Mouse (Mus musculus) fat pad, adult 2 months (tissue): ENCODE data around the gene Rnf123.

ENCODE experiments used
- DNase-seq: peaks from one replicate; pipeline ENCODE4 v3.0.0-alpha.2; 2011; ENCODE audit warnings: low read depth, low spot score; ENCODE audit errors: extremely low read depth

Gene Rnf123

DNA sequence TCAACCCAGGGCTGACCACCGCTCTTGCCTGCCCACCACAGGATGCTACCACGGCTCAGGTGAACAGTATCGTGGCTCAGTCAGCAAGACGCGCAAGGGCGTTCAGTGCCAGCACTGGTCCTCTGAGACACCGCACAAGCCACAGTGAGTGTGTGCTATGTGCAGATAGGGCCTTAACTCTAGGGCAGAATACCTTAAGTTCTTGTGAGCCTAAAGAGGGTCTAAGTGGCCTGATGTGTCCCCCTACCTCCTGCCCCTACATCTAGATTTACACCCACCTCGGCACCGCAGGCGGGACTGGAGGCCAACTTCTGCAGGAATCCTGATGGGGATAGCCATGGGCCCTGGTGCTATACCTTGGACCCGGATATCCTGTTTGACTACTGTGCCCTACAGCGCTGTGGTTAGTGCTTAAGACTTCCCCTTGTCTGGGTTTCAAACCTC is at the start of gene Rnf123:
TSS of gene Rnf123 (minus strand) at position 359 of the 444 bp plus-strand sequence.
- no peak for DNase-seq

GRCm38 (mm10) chr9:108132373-108132772 is 49.2 kb upstream of the Rnf123 start:
- DNase-seq: no peak

DNA sequence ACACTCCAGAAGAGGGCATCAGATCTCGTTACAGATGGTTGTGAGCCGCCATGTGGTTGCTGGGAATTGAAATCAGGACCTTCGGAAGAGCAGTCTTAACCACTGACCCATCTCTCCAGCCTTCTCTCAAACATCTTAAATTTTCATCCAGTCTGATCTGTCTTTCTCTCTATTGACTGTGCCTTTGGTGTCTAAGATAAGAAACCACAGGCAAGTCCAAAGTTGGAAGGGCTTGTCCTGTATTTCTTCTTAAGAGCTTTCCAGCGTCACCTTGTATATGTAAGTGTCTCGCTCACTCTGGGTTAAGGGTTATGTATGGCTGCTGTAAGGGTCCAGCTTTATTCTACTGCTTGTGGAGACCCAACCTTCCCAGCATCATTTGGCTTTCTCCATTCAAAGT is 48.4 kb upstream of the Rnf123 start:
- no peak for DNase-seq

DNA sequence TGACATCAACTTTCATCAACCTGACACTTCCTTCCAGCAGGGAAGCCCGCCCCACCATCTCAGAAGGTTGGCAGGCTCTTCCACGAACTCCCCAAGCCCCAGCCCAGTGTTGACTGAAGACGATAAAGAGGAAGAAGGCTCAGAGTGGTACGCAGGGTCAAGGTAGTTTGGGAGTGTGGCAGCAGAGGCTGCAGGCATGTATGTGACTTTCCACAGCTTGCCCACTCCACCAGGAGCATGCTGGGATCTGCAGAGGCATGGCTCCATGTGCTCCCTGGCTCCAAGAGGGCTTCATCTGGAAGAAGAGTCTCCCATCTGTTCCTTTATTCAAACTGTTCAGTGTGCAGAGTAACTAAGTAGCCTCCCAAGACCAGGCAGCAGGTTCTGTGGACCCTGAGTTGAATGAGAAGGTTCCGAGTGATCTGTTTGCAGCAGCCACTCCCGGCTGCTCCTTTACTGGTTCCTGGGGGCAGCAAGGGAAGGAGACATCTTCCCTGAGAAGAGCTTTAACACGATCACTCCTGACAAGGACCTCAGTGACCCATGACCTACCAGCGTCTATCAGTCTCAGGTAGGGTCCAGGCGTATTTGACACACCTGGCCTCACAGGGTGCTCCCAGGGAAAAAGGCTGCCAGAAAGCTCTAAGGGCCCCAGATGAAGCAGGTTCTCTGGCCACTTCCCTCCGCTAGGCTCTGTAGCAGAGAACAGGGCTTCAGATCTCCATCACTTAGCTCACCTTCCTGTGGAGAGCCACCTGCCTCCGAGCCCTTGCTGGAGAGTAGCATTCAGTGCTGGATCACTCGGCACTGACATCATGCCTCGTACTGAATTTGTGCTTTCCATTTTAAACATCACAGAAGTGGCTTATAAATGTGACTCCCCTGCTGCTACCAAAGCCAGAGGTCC is 46.1 kb upstream of the Rnf123 start:
- DNase-seq: no peak

DNA sequence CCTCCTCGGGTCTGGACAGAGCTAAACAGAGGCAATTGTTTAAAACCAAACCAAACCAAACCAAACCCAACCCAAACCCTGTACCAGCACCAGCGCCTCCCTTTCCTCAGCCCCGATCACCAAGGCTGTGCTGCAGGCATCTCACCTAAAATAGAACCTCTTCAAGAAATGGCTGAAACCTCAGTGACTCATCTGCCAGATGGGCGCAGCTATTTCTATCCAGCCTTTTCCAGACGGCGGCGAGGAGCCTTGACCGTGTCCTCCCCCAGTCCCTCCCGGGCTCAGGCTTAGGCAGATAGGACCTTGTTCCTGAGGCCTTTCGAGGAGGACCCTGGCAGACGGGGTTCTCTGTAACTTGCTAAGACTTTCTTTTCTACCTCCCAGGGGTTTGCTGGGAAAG is 45.1 kb upstream of the Rnf123 start:
- no peak for DNase-seq

GRCm38 (mm10) chr9:108126436-108127180 is 43.5 kb upstream of the Rnf123 start:
- DNase-seq: no peak

- DNase-seq: no peak
These were observed 42.6 kb upstream of the Rnf123 start for GRCm38 (mm10) chr9:108125731-108126130.

DNA sequence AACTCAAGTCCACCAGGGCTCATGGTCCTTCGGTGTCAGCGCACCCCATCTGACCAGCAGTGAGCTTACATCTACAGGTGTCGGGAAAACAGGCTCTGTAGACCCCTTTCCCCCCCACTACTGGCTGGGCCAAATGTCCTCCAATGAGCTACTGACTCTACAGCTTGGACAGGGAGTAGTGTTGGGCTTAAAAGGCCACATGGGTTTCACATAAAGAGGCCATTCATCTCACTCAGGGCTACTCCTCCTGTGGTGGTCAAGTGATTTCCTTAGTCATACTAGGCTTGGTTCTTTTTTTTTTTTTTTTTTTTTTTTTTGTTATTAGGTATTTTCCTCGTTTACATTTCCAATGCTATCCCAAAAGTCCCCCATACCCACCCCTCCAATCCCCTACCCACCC is 40.8 kb upstream of the Rnf123 start:
- no peak for DNase-seq

GRCm38 (mm10) chr9:108121170-108121969 is 38.2 kb upstream of the Rnf123 start:
- no peak for DNase-seq

DNA sequence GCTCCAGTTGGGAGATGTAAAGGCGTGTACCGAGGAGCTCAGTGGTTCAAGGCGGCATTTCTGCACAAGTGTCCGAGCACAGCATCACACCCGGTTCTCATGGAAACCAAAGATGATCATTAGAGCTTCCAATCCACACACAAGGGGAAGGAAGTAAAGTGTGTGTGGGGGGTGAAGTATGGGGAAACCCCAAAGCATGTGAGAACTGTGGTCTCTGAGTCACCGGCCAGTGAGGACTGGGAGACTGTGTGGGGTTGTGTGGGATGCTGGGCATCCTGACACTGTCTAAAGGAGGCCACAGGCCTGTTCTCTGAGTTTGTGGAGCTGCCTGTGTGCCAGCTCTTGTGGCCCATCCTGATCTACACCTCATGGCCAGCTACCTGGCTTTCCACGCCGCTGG is 37.5 kb upstream of the Rnf123 start:
- no peak for DNase-seq

DNA sequence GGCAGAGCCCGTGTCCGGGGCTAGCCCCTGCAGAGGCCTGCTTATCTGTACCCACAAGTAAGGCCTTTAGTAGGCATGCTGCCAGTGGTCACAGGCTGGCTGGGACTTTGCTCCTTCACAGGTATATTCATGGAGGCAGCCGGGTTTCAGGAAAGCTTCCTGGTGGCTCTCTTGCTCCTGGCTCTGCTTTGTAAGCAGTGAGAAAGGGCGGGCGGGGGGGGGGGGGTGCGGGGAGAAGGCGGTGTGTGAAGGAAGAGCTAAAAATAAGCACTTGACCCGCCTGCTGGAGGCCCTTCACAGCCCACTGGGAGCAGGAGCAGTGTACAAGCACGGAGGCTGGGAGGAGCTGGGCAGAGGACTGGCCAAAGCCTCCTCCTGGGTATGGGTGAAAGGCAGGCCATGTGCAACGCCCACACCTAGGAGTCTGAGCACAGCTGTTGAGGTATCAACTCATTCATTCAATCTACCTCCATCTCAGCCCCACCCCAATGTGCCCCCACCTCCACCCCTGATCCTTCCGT is 36.8 kb upstream of the Rnf123 start:
- no peak for DNase-seq

GRCm38 (mm10) chr9:108117143-108117542 is 34.0 kb upstream of the Rnf123 start:
- no peak for DNase-seq

DNA sequence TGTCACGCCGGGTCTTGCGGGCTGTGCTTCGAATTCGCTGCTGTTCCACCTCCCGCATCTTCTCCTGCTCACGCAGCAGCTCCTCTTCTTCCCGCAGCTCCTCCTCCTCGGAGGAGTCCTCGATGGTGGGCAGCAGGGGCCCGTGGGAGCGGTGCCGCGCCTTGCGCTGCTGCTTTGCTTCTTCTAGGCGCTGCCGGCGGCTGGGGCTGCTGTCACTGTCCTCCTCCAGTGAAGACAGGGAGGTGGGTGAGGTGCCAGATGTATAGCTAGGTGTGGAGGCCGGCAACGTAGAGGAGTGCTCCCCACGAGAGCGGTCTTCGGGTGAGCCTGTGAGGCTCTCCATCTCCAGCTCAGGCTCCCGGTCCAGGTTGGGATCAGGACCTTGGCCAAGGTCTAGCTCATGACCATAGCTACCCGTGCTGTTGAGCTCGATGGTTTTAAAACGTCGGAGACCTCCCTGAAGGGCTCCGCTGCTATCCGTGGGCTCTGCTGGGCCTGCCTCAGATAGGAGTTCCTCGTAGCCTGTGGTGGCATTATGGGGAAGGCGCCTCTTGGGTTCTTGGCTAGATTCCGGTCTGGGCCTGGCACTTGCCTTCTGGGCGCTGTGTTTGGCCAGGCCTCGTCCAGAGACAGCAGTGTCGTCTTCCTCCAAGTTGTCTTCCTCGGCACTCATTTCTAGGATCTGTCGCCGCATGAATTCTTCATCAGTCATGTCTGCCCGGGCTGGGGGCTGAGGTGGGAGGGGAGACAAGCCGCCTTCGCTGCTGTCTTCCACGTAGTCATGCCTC is 32.3 kb upstream of the Rnf123 start:
- DNase-seq: no peak

DNA sequence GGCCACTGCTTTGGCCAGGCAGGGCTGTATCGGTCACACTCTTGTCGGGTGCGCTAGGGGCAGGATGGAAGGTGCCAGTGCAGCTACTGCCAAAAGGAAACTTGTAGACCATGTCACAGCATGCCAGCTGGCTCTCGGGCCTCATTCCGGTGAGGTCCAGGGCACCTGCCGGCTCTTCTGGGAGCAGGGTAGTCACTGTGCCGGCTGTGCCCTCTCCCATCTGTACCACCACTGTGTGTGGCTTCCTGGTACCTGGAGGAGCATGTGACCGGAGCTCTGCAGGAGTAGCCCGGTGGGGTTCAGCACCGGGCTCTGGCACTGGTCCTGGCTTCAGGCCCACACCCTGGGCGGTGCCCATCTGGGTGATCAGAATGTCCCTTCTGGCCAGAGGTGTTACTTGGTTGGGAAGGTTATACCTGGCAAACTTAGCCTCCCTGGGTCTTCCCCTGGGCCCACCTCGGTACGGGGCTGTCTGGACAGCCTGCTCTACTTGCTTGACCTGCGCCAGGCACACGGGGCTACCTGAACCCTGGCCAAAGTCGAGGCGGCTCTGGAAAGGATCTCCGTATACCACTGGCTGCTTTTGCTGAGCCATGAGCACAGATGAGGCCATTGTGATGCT is 29.7 kb upstream of the Rnf123 start:
- DNase-seq: no peak

GRCm38 (mm10) chr9:108111593-108112121 is 28.5 kb upstream of the Rnf123 start:
- no peak for DNase-seq

GRCm38 (mm10) chr9:108111101-108111592 is 28.0 kb upstream of the Rnf123 start:
- DNase-seq: no peak

- no peak for DNase-seq
These were observed 27.0 kb upstream of the Rnf123 start for GRCm38 (mm10) chr9:108110160-108110559.

DNA sequence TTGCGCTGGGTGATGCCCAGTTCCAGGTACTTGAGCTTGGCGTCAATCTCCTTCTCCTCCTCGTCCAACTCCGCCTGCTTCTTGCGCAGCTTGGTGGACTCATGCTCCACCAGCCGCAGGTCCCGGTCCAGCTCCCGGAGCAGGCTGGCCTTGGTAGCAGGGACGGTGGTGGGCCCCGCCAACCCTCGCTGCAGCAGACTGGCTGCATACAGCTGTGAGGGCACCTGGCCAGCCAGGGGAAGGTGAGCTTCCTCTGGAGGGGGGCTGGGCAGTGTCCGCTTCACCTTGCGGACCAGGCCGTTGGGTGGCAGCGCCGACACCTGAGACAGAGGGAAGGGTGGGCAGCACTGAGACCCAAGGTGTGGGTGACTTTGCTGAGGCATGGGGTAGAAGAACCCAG is 24.7 kb upstream of the Rnf123 start:
- no peak for DNase-seq

- no peak for DNase-seq
These were observed 22.9 kb upstream of the Rnf123 start for GRCm38 (mm10) chr9:108106090-108106489.

DNA sequence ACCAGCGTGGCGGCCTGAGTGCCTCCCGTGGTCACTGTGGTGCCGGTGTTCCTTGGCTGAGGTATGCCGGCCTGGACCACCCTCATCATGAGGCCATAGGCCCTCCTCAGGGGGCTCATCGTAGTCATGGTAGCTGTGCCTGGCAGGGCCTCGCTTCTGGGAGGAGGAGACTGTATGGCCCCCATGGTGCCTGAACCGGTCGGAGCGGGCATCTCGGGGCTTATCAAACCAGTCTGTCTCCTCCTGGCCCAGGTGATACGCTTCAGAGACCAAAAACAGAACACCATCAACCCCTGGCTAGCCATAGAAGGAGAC is 22.4 kb upstream of the Rnf123 start:
- DNase-seq: no peak
